In the genomic region with DNA sequence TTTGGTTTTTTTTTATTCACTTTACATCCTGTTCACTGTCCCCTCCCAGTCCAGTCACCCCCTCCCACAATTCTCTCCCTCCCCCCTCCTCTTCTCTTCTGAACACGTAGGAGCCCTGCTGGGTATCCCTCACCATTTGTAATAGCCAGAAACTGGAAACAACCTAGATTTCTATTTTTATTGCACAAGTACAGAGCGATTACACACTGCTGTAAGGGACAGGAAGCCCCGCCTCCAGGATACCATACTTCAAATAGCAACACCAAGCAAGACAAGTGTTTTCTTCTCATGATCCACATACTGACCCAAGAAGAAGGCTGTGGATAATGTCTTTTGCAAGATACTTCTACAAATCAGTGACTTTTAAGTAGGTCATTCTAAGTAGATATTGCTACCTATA, we compare ENCODE assay signal across 20 mouse cellular contexts. TPM values are rescaled to one million over a fixed set of nuclear protein-coding genes. Genes with fewer than 3 reads are reported as not detected.
"Had no signal": no experiment of that assay in that cellular context is flagged by ENCODE, and none has a peak within 500 bp of the region (broad histone marks: within the 10 kb centered on the region; RNA-seq: fewer than 3 reads in every experiment).

No protein-coding gene starts in this region.

- H3K9ac ChIP-seq: liver, embryonic 13.5 days; midbrain, embryonic 13.5 days; neural tube, embryonic 13.5 days; stomach, embryonic 15.5 days had no signal

- H3K4me1 ChIP-seq: liver, embryonic 13.5 days; megakaryocyte, embryonic 14.5 days; midbrain, embryonic 10.5 days; midbrain, embryonic 13.5 days; neural tube, embryonic 13.5 days; stomach, embryonic 15.5 days had no signal

- ATAC-seq: midbrain, embryonic 13.5 days; midbrain, embryonic 16.5 days had no signal

- H3K9me3 ChIP-seq: liver, embryonic 13.5 days; megakaryocyte, embryonic 14.5 days; midbrain, embryonic 10.5 days; midbrain, embryonic 13.5 days; neural tube, embryonic 13.5 days; stomach, embryonic 15.5 days had no signal

- DNase-seq: kidney, postnatal 10 days; kidney, postnatal 36 days; layer of hippocampus, postnatal 36 days; liver, embryonic 13.5 days; lung, adult 2 months; retina, postnatal 1 day; right cerebral cortex, postnatal 25 days; spleen, adult 18-20 months; thymus, postnatal 25 days had no signal

- H3K36me3 ChIP-seq: liver, embryonic 13.5 days; midbrain, embryonic 10.5 days; midbrain, embryonic 13.5 days; neural tube, embryonic 13.5 days; stomach, embryonic 15.5 days had no signal

- H3K27me3 ChIP-seq: liver, embryonic 13.5 days; midbrain, embryonic 13.5 days; neural tube, embryonic 13.5 days; stomach, embryonic 15.5 days had no signal

- H3K27ac ChIP-seq: left cerebral cortex, adult 2 months; liver, embryonic 13.5 days; midbrain, embryonic 10.5 days; midbrain, embryonic 13.5 days; neural tube, embryonic 13.5 days; stomach, embryonic 15.5 days had no signal

- H3K4me3 ChIP-seq: left cerebral cortex, adult 2 months; liver, embryonic 13.5 days; megakaryocyte, embryonic 14.5 days; midbrain, embryonic 10.5 days; midbrain, embryonic 13.5 days; myocyte; neural tube, embryonic 13.5 days; stomach, embryonic 15.5 days had no signal

- H3K4me2 ChIP-seq: liver, embryonic 13.5 days; midbrain, embryonic 13.5 days; neural tube, embryonic 13.5 days; stomach, embryonic 15.5 days had no signal

RNA-seq across cellular contexts. Expression of a gene that starts 25.1 kb away (rescaled TPM):
- total RNA-seq: liver, adult 2 months; monocyte, adult 5-6 weeks; neutrophil, adult 5-6 weeks had no signal
- polyA plus RNA-seq: liver, adult 2 months; midbrain, embryonic 10.5 days had no signal
